Mouse (Mus musculus): Measurements from ENCODE around the gene Adat1. TPM values are rescaled to one million over a fixed set of nuclear protein-coding genes. Genes with fewer than 3 reads are reported as not detected.

The Adat1 gene
- polyA plus RNA-seq, 1 experiment: 3.7 TPM

DNA sequence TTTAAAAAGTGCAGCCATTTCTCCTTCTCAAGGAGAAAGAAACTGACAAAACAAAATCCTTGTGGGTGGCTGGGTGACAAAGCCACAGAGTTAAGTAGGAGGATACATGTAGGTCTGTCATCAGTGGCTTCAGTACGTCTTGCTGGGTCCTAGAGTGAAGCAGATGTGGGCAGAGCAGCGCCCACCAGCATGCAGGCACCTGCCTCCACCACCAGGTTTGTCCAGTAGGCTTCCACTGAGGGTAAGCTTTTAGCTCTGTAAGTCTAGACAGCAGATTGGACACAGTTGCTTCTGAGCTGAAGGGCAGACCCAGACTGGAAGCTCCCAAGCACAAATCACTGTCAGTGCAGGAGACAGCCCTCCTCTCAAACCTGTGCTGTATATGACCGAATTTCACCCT lies 30.8 kb downstream of the Adat1 start:
- Histone ChIP-seq H3K27ac (ENCODE audit: insufficient read depth, low read length) (no peak overlapping the region), H3K4me3 (ENCODE audit: insufficient read depth, low read length) (no peak overlapping the region), H3K4me1 (ENCODE audit: control insufficient read depth, insufficient read depth, low read length) (peaks cover 4% of the 10 kb centered on the region; the same call in 1 of the 2 replicates)
- TF ChIP-seq POLR2A (IDR thresholded peaks at IDR 0.05; ENCODE audit: low read depth, low read length): no peak
- TF ChIP-seq CTCF (IDR thresholded peaks at IDR 0.05; ENCODE audit: borderline replicate concordance, insufficient read depth, low read length): no peak

DNA sequence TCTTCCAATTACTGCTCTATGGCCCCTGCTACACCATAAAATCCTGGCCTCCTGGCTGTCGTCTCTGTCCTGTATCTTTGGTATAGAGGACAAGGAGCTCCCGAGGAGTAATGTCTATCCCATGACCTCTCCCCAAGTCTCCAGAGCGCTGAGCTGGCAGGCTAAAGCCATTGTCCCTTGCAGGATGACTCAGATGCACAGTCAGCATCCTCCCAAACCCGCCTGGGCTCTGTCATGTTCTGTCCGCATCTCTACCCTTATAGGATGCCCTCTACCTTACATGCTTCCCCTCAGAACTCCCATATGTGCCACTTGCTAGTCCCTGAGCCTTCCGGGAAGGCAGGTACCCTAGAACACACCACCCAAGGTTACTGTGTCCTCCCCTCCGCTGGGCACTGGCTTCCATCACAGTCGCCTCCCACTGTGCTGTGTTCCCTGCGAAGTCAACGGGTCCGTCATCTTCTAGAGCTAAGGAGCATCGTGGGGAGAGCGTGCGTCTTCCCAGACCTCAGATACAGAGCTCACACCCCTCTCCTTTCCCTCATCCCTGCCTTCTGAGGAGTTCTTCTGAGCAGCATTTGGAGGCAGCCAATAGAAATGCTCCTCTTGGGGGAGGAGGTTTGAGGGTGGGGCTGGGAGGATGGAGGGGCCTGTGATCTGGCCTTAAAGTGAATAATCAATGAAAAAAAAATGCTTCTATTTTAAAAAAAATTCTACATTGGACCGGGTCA lies 31.3 kb downstream of the Adat1 start:
- Histone ChIP-seq H3K27ac (ENCODE audit: insufficient read depth, low read length) (no peak overlapping the region), H3K4me3 (ENCODE audit: insufficient read depth, low read length) (no peak overlapping the region), H3K4me1 (ENCODE audit: control insufficient read depth, insufficient read depth, low read length) (peaks cover 4% of the 10 kb centered on the region; the same call in 1 of the 2 replicates)
- TF ChIP-seq CTCF (IDR thresholded peaks at IDR 0.05; ENCODE audit: borderline replicate concordance, insufficient read depth, low read length) (no peak), POLR2A (IDR thresholded peaks at IDR 0.05; ENCODE audit: low read depth, low read length) (no peak)

DNA sequence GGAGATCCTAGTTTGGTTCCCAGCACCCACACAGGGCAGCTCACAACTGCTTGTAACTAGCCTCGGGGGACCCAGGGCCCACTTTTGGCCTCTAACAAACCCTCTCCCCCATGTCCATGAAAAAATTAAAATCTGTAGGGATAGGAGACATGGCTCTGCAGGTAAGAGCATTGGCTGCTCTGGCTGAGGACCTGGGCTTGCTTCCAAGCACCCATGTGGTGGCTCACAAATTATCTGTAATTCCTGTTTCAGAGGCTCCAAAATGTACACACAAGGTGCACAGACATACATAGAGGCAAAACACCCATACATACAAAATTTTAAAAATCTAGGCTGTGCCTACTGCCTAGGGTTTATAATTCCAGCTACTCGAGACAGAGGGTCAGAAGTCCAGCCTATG lies 34.9 kb downstream of the Adat1 start:
- no peak overlapping the region for H3K27ac ChIP-seq (ENCODE audit: insufficient read depth, low read length)
- TF ChIP-seq POLR2A (IDR thresholded peaks at IDR 0.05; ENCODE audit: low read depth, low read length) (no peak), CTCF (IDR thresholded peaks at IDR 0.05; ENCODE audit: borderline replicate concordance, insufficient read depth, low read length) (no peak)
- no peak overlapping the region for H3K4me3 ChIP-seq (ENCODE audit: insufficient read depth, low read length)
- H3K4me1 ChIP-seq (ENCODE audit: control insufficient read depth, insufficient read depth, low read length): no peaks in the 10 kb centered on the region

- Histone ChIP-seq H3K27ac (ENCODE audit: insufficient read depth, low read length) (no peak overlapping the region), H3K4me1 (ENCODE audit: control insufficient read depth, insufficient read depth, low read length) (no peaks in the 10 kb centered on the region), H3K4me3 (ENCODE audit: insufficient read depth, low read length) (no peak overlapping the region)
- TF ChIP-seq CTCF (IDR thresholded peaks at IDR 0.05; ENCODE audit: borderline replicate concordance, insufficient read depth, low read length) (no peak), POLR2A (IDR thresholded peaks at IDR 0.05; ENCODE audit: low read depth, low read length) (no peak)
Observed at GRCm38 (mm10) chr8:111955879-111956278, 36.2 kb downstream of the Adat1 start.

- H3K27ac ChIP-seq (ENCODE audit: insufficient read depth, low read length): no peak overlapping the region
- no peak overlapping the region for H3K4me3 ChIP-seq (ENCODE audit: insufficient read depth, low read length)
- no peaks in the 10 kb centered on the region for H3K4me1 ChIP-seq (ENCODE audit: control insufficient read depth, insufficient read depth, low read length)
- TF ChIP-seq POLR2A (IDR thresholded peaks at IDR 0.05; ENCODE audit: low read depth, low read length): no peak
- no peak for TF ChIP-seq CTCF (IDR thresholded peaks at IDR 0.05; ENCODE audit: borderline replicate concordance, insufficient read depth, low read length)
Observed at GRCm38 (mm10) chr8:111954844-111955594, 37.1 kb downstream of the Adat1 start.

DNA sequence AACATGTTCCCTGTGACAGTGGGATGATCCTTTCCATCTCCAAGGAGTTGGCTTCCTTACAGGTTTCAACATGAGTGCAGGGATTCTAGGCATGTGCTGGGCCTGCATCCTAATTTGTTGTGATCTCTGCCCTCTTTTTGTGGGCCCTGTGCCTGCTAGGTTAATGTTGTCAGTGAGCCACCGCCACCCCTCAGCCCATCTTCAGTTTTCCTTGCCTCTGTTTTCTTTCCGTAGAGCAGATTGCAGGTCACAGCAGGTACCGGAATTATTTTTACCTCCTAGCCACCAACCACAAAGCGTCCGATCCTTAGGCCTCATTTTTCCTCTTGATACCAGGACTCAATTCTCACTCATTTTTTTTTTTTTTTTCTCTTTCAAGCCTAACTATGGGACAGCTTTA lies 40.2 kb downstream of the Adat1 start:
- Histone ChIP-seq H3K27ac (ENCODE audit: insufficient read depth, low read length) (no peak overlapping the region), H3K4me1 (ENCODE audit: control insufficient read depth, insufficient read depth, low read length) (no peaks in the 10 kb centered on the region), H3K4me3 (ENCODE audit: insufficient read depth, low read length) (no peak overlapping the region)
- TF ChIP-seq POLR2A (IDR thresholded peaks at IDR 0.05; ENCODE audit: low read depth, low read length) (no peak), CTCF (IDR thresholded peaks at IDR 0.05; ENCODE audit: borderline replicate concordance, insufficient read depth, low read length) (no peak)

DNA sequence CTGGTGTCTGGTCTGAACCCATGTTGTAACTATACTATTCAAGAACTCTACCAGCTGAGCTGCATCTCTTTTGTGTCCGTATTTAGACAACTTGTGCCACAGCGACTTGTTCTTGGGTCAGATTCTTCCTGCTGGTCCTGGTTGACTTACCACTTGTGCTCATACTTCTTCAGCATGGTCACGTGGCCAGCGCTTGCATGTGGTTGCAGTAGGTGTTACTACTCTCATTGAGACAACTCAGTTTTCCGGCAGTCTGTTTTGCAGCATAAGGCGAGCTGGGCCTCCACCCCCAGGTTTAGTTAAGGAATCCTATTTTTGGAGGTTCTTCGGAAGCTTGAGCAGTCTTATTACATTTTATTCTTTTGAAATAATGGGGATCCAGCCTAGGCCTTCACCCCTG lies 40.8 kb downstream of the Adat1 start:
- no peak overlapping the region for H3K4me3 ChIP-seq (ENCODE audit: insufficient read depth, low read length)
- no peak overlapping the region for H3K27ac ChIP-seq (ENCODE audit: insufficient read depth, low read length)
- no peaks in the 10 kb centered on the region for H3K4me1 ChIP-seq (ENCODE audit: control insufficient read depth, insufficient read depth, low read length)
- TF ChIP-seq POLR2A (IDR thresholded peaks at IDR 0.05; ENCODE audit: low read depth, low read length) (no peak), CTCF (IDR thresholded peaks at IDR 0.05; ENCODE audit: borderline replicate concordance, insufficient read depth, low read length) (no peak)

DNA sequence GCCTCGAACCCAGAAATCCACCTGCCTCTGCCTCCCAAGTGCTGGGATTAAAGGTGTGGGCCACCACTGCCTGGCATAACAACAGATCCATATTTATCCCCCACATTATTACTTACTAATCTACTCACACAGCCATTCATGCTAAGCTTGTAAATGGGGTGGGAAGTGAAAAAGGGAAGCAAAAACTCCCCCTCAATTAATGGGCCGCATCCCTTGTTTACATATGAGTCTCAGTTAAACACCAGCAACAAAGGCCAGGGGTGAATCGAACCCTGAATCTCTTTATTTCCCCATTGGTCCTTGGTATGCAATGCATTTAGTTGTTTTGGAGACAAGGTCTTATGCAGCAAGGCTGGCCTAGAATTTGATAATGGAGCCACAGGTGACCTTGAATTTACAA lies 41.3 kb downstream of the Adat1 start:
- TF ChIP-seq POLR2A (IDR thresholded peaks at IDR 0.05; ENCODE audit: low read depth, low read length) (no peak), CTCF (IDR thresholded peaks at IDR 0.05; ENCODE audit: borderline replicate concordance, insufficient read depth, low read length) (no peak)
- H3K4me3 ChIP-seq (ENCODE audit: insufficient read depth, low read length): no peak overlapping the region
- no peaks in the 10 kb centered on the region for H3K4me1 ChIP-seq (ENCODE audit: control insufficient read depth, insufficient read depth, low read length)
- no peak overlapping the region for H3K27ac ChIP-seq (ENCODE audit: insufficient read depth, low read length)

DNA sequence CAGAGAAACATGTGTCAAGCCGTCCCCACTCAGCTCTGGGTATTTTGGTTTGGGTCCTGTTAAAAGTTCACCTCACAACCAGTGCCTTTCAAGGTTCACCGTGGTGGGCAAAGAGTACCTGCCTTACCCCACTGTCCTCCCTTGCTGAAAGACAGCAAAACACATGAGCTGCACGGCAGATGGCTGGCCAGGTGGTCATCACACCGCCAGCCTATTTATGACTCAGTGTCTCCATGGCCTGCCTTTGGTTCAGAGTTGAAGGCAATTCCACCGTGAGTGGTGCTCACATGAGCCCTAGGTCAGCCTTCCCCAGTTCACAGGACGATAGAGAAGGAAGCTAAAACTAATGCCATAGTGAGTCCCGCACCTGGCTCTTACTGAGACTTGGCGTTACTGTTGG lies 44.1 kb downstream of the Adat1 start:
- no peaks in the 10 kb centered on the region for H3K4me1 ChIP-seq (ENCODE audit: control insufficient read depth, insufficient read depth, low read length)
- H3K4me3 ChIP-seq (ENCODE audit: insufficient read depth, low read length): no peak overlapping the region
- H3K27ac ChIP-seq (ENCODE audit: insufficient read depth, low read length): no peak overlapping the region
- TF ChIP-seq POLR2A (IDR thresholded peaks at IDR 0.05; ENCODE audit: low read depth, low read length): no peak
- no peak for TF ChIP-seq CTCF (IDR thresholded peaks at IDR 0.05; ENCODE audit: borderline replicate concordance, insufficient read depth, low read length)

- no peaks in the 10 kb centered on the region for H3K4me1 ChIP-seq (ENCODE audit: control insufficient read depth, insufficient read depth, low read length)
- TF ChIP-seq POLR2A (IDR thresholded peaks at IDR 0.05; ENCODE audit: low read depth, low read length) (no peak), CTCF (IDR thresholded peaks at IDR 0.05; ENCODE audit: borderline replicate concordance, insufficient read depth, low read length) (no peak)
- H3K27ac ChIP-seq (ENCODE audit: insufficient read depth, low read length): no peak overlapping the region
- H3K4me3 ChIP-seq (ENCODE audit: insufficient read depth, low read length): no peak overlapping the region
Observed at GRCm38 (mm10) chr8:111947144-111947543, 45.0 kb downstream of the Adat1 start.
